Mouse (Mus musculus): ENCODE measurements around the gene Gm5678. TPM values are rescaled to one million over a fixed set of nuclear protein-coding genes. Genes with fewer than 3 reads are reported as not detected.

The Gm5678 gene
- polyA plus RNA-seq, 1 experiment from 2014 or later, result not detected

DNA sequence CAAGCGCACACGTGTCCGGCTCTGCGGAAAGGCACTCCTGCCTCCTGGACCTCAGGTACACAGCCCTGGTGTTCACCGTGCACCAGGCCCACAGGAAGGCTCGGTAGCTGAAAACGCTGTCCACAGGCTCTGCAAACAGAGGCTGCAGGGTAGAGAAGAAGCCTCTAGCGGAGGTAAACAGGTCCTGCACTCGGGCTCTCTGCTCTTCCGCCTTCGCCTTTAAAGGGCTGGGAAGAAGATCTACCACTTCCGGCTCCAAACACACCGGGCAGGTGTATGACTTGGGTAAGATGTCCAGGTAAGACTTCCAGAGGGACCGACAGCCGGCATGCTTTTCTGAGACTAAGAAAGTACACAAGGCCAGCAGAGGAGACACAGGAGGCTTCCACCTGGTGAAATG is 37.0 kb upstream of the Gm5678 start:
- H3K27me3 ChIP-seq (ENCODE audit: control insufficient read depth, insufficient read depth, low read length), result no peaks in the 10 kb centered on the region
- ATAC-seq (ENCODE audit: insufficient number of reproducible peaks, insufficient read depth, low FRiP score, low read depth), result no peak
- H3K9ac ChIP-seq (ENCODE audit: low read length), result no peak overlapping the region
- H3K36me3 ChIP-seq (ENCODE audit: control insufficient read depth, insufficient read depth, low read length), result peaks cover 20% of the 10 kb centered on the region; the same call in 1 of the 2 replicates
- H3K9me3 ChIP-seq (ENCODE audit: control insufficient read depth, low read length), result no peaks in the 10 kb centered on the region
- no peak overlapping the region for H3K4me2 ChIP-seq (ENCODE audit: low read length)
- H3K4me1 ChIP-seq (ENCODE audit: control insufficient read depth in 2 of 2, insufficient read depth in 2 of 2, low read length in 2 of 2), result peaks cover 3 to 7% of the 10 kb centered on the region in 2 experiments; a peak in 2 of 4 replicates
- H3K4me3 ChIP-seq (ENCODE audit: control insufficient read depth in 1 of 2, insufficient read depth in 1 of 2, low read depth in 1 of 2, low read length in 2 of 2), result no peak overlapping the region
- no peak overlapping the region for H3K27ac ChIP-seq (replicated peaks in 1 of 2; ENCODE audit: control insufficient read depth in 1 of 2, insufficient read depth in 1 of 2, low read depth in 2 of 2, low read length in 2 of 2)
- WGBS, result 91% methylated on average over 15 of the region's 15 CpGs

DNA sequence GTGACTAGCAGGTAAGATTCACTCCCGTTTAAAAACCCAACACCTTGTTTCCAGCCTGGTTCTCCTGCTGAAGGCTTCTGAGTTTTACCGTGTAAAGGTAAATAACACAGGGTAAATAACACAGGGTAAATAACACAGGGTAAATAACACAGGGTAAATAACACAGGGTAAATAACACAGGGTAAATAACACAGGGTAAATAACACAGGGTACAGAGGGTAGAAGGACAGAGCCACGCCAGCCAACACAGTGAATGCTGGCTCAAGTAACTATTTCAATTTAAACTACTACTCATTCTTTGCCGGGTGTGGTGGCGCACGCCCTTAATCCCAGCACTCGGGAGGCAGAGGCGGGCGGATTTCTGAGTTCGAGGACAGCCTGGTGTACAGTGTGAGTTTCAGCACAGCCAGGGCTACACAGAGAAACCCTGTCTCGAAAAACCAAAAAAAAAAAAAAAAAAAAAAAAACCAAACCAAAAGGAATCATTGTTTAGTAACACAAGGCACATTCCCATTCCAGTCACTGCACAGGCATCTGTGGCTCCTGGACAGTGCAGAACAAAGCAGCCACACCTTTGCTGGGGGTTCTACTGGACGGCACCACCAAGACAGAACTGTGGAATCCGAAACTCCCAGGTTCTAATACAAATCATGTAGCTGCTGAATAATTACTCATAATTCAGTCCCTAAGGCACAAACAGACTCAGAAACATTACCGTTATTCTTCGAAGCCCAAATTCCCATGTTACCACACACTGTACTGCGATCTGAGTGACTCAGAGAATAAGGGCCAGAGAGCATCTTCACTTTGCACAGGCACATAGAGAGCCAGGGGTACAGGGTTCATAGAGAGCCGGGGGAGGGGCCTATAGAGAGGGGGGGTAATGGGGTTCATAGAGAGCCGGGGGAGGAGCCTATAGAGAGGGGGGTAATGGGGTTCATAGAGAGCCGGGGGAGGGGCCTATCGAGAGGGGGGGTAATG is 36.2 kb upstream of the Gm5678 start:
- Histone ChIP-seq H3K4me2 (ENCODE audit: low read length) (no peak overlapping the region), H3K9ac (ENCODE audit: low read length) (no peak overlapping the region), H3K36me3 (ENCODE audit: control insufficient read depth, insufficient read depth, low read length) (peaks cover 20% of the 10 kb centered on the region; the same call in 1 of the 2 replicates), H3K27me3 (ENCODE audit: control insufficient read depth, insufficient read depth, low read length) (no peaks in the 10 kb centered on the region), H3K4me1 (ENCODE audit: control insufficient read depth in 2 of 2, insufficient read depth in 2 of 2, low read length in 2 of 2) (peaks cover 3 to 7% of the 10 kb centered on the region in 2 experiments; a peak in 2 of 4 replicates), H3K27ac (replicated peaks in 1 of 2; ENCODE audit: control insufficient read depth in 1 of 2, insufficient read depth in 1 of 2, low read depth in 2 of 2, low read length in 2 of 2) (no peak overlapping the region), H3K4me3 (ENCODE audit: control insufficient read depth in 1 of 2, insufficient read depth in 1 of 2, low read depth in 1 of 2, low read length in 2 of 2) (no peak overlapping the region), H3K9me3 (ENCODE audit: control insufficient read depth, low read length) (no peaks in the 10 kb centered on the region)
- ATAC-seq (ENCODE audit: insufficient number of reproducible peaks, insufficient read depth, low FRiP score, low read depth), result no peak
- 91% methylated on average over 20 of the region's 20 CpGs for WGBS

DNA sequence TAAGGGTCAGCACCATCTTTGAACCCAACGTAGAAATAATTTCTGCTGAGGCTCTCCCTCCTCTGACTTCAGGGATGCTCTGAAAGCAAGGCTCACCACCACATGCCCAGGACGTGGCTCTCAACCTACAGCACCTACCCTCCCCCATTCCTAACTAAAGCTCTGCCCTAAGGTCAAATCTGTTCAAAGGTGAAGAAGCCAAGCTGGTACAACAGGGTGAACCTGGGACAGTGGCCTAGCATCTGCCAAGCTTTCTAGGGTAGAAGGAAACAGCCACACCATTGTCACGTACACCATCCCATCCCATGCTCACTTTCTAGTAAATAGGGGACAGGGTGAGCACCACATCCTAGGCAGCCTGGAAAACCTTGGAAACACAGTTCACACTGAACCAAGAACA is 35.2 kb upstream of the Gm5678 start:
- Histone ChIP-seq H3K4me2 (ENCODE audit: low read length) (no peak overlapping the region), H3K27ac (replicated peaks in 1 of 2; ENCODE audit: control insufficient read depth in 1 of 2, insufficient read depth in 1 of 2, low read depth in 2 of 2, low read length in 2 of 2) (no peak overlapping the region), H3K27me3 (ENCODE audit: control insufficient read depth, insufficient read depth, low read length) (no peaks in the 10 kb centered on the region), H3K36me3 (ENCODE audit: control insufficient read depth, insufficient read depth, low read length) (peaks cover 20% of the 10 kb centered on the region; the same call in 1 of the 2 replicates), H3K4me3 (ENCODE audit: control insufficient read depth in 1 of 2, insufficient read depth in 1 of 2, low read depth in 1 of 2, low read length in 2 of 2) (no peak overlapping the region), H3K4me1 (ENCODE audit: control insufficient read depth in 2 of 2, insufficient read depth in 2 of 2, low read length in 2 of 2) (peaks cover 3 to 6% of the 10 kb centered on the region in 2 experiments; a peak in 2 of 4 replicates), H3K9me3 (ENCODE audit: control insufficient read depth, low read length) (no peaks in the 10 kb centered on the region), H3K9ac (ENCODE audit: low read length) (no peak overlapping the region)
- no peak for ATAC-seq (ENCODE audit: insufficient number of reproducible peaks, insufficient read depth, low FRiP score, low read depth)
- WGBS, result 90% methylated on average over 3 of the region's 3 CpGs

DNA sequence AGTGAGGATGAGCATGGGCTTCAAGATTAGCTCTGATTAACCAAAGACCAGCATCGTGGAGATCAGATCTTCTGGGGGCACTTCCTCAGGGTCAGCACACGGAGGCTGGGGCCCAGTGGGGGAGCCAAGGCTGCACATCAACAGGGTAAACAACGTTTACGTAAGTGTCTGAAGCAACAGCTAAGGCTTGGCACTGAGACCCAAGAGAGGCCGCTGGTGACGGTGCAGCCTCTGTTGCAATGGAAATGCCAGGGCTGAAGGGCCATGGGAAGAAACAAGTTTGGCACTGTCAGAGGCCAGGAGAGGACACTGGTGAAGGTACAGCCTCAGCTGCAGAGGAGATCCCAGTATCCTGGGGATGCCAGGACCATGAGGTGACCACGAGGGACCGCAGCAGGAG is 34.5 kb upstream of the Gm5678 start:
- peaks cover 27% of the 10 kb centered on the region; the same call in 1 of the 2 replicates for H3K36me3 ChIP-seq (ENCODE audit: control insufficient read depth, insufficient read depth, low read length)
- H3K4me1 ChIP-seq (ENCODE audit: control insufficient read depth in 2 of 2, insufficient read depth in 2 of 2, low read length in 2 of 2), result no peaks in the 10 kb centered on the region
- 90% methylated on average over 8 of the region's 8 CpGs for WGBS
- no peak overlapping the region for H3K9ac ChIP-seq (ENCODE audit: low read length)
- no peaks in the 10 kb centered on the region for H3K27me3 ChIP-seq (ENCODE audit: control insufficient read depth, insufficient read depth, low read length)
- H3K27ac ChIP-seq (replicated peaks in 1 of 2; ENCODE audit: control insufficient read depth in 1 of 2, insufficient read depth in 1 of 2, low read depth in 2 of 2, low read length in 2 of 2), result no peak overlapping the region
- H3K4me2 ChIP-seq (ENCODE audit: low read length), result no peak overlapping the region
- no peak overlapping the region for H3K4me3 ChIP-seq (ENCODE audit: control insufficient read depth in 1 of 2, insufficient read depth in 1 of 2, low read depth in 1 of 2, low read length in 2 of 2)
- no peak for ATAC-seq (ENCODE audit: insufficient number of reproducible peaks, insufficient read depth, low FRiP score, low read depth)
- H3K9me3 ChIP-seq (ENCODE audit: control insufficient read depth, low read length), result no peaks in the 10 kb centered on the region

DNA sequence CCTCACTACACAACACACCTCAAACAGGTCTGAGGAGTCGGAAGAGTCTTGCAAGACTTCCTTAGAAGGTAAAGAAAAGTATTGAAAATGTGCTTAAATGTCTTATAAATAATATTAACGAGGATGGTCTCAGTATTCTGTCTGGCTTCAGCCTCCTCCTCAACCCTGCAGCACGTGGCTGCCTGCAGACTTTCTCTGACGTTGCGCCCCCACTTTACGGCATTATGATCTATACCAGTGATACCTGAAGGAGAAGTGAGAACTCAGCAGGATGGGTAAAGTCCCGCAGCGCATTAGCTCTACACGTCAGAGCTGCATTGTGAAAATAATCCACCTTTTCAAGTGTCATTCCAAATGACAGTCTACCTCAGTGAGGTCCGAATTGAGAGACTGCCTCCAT is 33.4 kb upstream of the Gm5678 start:
- WGBS, result 94% methylated on average over 10 of the region's 10 CpGs
- Histone ChIP-seq H3K4me1 (ENCODE audit: control insufficient read depth in 2 of 2, insufficient read depth in 2 of 2, low read length in 2 of 2) (no peaks in the 10 kb centered on the region), H3K9me3 (ENCODE audit: control insufficient read depth, low read length) (no peaks in the 10 kb centered on the region), H3K27ac (replicated peaks in 1 of 2; ENCODE audit: control insufficient read depth in 1 of 2, insufficient read depth in 1 of 2, low read depth in 2 of 2, low read length in 2 of 2) (no peak overlapping the region), H3K9ac (ENCODE audit: low read length) (no peak overlapping the region), H3K4me3 (ENCODE audit: control insufficient read depth in 1 of 2, insufficient read depth in 1 of 2, low read depth in 1 of 2, low read length in 2 of 2) (no peak overlapping the region), H3K4me2 (ENCODE audit: low read length) (no peak overlapping the region), H3K27me3 (ENCODE audit: control insufficient read depth, insufficient read depth, low read length) (no peaks in the 10 kb centered on the region), H3K36me3 (ENCODE audit: control insufficient read depth, insufficient read depth, low read length) (peaks cover 30% of the 10 kb centered on the region; the same call in 1 of the 2 replicates)
- no peak for ATAC-seq (ENCODE audit: insufficient number of reproducible peaks, insufficient read depth, low FRiP score, low read depth)

DNA sequence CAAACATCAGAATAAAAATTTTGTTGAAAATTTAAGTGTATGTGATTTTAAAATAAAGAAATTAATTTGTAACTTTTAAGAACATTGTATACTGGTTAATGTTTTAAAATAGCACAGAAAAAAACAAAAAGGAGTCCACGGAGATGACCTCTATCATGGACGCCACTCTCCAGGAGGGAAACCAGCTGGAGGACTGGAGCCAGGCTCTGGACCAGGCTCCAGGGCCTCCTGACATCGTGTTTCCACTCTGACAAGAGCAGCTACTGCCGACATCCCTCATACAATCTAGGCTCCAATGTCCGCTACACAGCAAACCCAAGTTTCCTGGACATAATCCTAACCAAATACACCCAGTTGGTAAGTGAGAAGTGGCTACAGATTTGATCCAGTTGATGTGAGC is 32.1 kb upstream of the Gm5678 start:
- Histone ChIP-seq H3K4me2 (ENCODE audit: low read length) (no peak overlapping the region), H3K9me3 (ENCODE audit: control insufficient read depth, low read length) (no peaks in the 10 kb centered on the region), H3K4me1 (ENCODE audit: control insufficient read depth in 2 of 2, insufficient read depth in 2 of 2, low read length in 2 of 2) (no peaks in the 10 kb centered on the region), H3K4me3 (ENCODE audit: control insufficient read depth in 1 of 2, insufficient read depth in 1 of 2, low read depth in 1 of 2, low read length in 2 of 2) (no peak overlapping the region), H3K27me3 (ENCODE audit: control insufficient read depth, insufficient read depth, low read length) (no peaks in the 10 kb centered on the region), H3K27ac (replicated peaks in 1 of 2; ENCODE audit: control insufficient read depth in 1 of 2, insufficient read depth in 1 of 2, low read depth in 2 of 2, low read length in 2 of 2) (no peak overlapping the region), H3K36me3 (ENCODE audit: control insufficient read depth, insufficient read depth, low read length) (peaks cover 17% of the 10 kb centered on the region; the same call in 1 of the 2 replicates), H3K9ac (ENCODE audit: low read length) (no peak overlapping the region)
- WGBS, result 68% methylated on average over 5 of the region's 5 CpGs
- no peak for ATAC-seq (ENCODE audit: insufficient number of reproducible peaks, insufficient read depth, low FRiP score, low read depth)

DNA sequence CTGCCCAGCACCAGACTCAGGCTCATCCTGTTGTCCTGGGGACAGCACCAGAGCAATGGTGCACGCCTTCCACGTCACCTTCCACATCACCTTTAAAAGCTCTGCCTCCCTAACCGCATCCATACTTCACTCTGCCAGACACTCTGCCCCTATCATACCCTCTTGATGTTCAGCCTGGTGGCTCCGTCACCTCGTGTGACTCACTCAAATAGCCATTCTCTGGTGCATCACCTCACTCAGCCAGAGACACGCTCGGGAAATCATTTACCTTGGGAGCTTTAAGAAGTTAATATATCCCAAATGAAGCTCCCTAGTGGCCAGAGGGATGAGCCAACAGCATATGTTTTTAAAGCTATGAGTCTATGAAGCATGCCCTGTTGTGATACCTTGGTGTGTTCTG is 31.1 kb upstream of the Gm5678 start:
- H3K36me3 ChIP-seq (ENCODE audit: control insufficient read depth, insufficient read depth, low read length), result peaks cover 14% of the 10 kb centered on the region; the same call in 1 of the 2 replicates
- 88% methylated on average over 7 of the region's 7 CpGs for WGBS
- no peak overlapping the region for H3K27ac ChIP-seq (replicated peaks in 1 of 2; ENCODE audit: control insufficient read depth in 1 of 2, insufficient read depth in 1 of 2, low read depth in 2 of 2, low read length in 2 of 2)
- H3K4me2 ChIP-seq (ENCODE audit: low read length), result no peak overlapping the region
- H3K27me3 ChIP-seq (ENCODE audit: control insufficient read depth, insufficient read depth, low read length), result no peaks in the 10 kb centered on the region
- H3K4me3 ChIP-seq (ENCODE audit: control insufficient read depth in 1 of 2, insufficient read depth in 1 of 2, low read depth in 1 of 2, low read length in 2 of 2), result no peak overlapping the region
- ATAC-seq (ENCODE audit: insufficient number of reproducible peaks, insufficient read depth, low FRiP score, low read depth), result no peak
- H3K9ac ChIP-seq (ENCODE audit: low read length), result no peak overlapping the region
- H3K9me3 ChIP-seq (ENCODE audit: control insufficient read depth, low read length), result no peaks in the 10 kb centered on the region
- no peaks in the 10 kb centered on the region for H3K4me1 ChIP-seq (ENCODE audit: control insufficient read depth in 2 of 2, insufficient read depth in 2 of 2, low read length in 2 of 2)
